Mouse (Mus musculus): ENCODE measurements around the gene Tcf12.
A peak's percentile ranks its signal among the peaks of the same experiment; 100 is the strongest.

Tcf12 gene

DNA sequence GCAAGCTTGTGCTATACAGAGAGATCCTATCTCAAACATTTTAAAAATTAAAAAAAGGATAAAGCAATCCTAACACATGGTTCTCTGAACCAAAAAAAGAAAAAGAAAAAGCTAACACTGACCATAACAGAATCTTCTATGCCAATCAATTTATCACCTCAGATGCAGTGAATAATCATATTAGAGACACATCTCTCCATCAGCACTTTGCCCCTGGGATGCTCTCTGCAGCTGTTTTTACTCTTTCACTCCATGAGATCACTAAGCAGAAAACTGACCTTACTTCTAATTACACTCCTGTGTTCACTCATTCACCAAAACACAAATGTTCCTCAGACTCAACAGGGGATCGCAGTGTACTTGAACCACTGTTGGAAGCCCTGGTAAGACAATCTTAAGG is 128.8 kb downstream of the Tcf12 start:
- DNase-seq (ENCODE audit: low spot score in 2 of 2): no peak

DNA sequence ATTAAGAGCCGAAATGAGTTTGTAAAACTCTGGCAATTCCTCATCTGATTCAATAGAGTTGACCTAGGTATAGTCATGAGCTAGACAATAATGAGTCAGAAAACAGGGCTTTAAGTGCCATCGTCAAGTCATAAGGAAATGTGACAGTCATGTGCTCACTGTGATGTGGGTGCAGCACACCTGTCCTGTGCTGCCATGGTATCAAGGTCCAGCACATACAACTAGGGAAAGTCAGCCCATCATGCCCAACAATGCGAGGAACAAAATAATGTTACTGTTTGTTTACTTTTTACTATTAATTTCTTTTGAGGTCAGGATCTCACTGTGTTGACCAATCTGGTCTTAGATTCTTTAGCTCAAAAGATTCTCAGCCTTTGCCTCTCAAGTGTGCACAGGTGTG is 130.6 kb downstream of the Tcf12 start:
- no peak for DNase-seq (ENCODE audit: low spot score in 2 of 2)

DNA sequence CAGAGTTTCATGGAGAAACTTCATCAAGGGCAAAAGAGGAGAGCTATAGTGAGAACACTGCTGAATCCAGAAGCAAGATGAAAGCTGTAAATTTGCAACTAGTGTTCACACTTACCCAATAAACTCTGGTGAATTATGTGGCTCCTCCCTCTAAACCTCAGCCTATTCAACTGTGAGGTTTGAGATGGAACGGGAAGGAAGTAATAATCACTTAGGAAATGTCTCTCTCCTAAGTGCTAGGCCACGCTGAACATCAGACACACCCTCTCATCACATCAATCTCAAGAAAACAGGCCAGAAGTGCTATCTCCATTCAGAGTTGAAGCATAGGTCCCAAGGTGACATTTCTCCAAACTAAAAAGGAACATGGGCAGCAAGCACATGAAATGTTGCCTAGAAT is 131.1 kb downstream of the Tcf12 start:
- DNase-seq (ENCODE audit: low spot score in 2 of 2): no peak

DNA sequence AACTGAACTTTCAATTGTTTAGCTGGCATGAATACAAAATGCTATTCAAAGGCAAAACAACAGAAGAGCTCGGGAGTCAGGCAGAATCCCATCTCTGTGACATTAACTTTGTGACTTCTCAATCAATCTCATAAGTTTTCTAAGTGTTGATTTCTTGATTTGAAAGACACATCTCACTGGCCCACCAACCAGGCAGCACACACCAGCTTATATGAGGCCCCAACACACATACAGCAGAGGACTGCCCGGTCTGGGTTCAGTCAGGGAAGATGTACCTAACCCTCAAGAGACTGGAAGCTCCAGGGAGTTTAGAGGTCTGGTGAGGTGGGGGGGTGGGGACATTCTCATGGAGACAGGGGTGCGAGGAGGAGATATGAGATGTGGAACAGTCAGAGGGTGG is 132.8 kb downstream of the Tcf12 start:
- DNase-seq (ENCODE audit: low spot score in 2 of 2): no peak

DNA sequence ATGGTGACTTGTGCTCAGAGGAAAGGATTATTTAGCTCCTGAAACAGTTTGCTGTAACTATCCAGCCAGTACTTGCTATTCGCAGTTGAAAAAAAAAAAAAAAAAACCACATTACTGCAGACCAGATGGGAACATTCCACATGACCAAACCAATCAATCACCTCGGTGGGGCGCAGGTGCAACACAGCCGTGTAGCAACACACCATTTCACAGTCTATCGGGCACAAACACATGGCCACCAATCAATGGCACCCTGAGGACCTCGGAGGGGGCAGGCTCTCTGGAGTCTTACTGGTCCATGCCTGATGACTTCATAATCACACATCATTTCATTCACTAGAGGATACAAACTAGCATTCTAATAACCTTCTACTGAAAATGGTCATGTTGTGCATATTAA is 135.6 kb downstream of the Tcf12 start:
- peak; percentile 45 to 64 for DNase-seq (ENCODE audit: low spot score in 2 of 2)

DNA sequence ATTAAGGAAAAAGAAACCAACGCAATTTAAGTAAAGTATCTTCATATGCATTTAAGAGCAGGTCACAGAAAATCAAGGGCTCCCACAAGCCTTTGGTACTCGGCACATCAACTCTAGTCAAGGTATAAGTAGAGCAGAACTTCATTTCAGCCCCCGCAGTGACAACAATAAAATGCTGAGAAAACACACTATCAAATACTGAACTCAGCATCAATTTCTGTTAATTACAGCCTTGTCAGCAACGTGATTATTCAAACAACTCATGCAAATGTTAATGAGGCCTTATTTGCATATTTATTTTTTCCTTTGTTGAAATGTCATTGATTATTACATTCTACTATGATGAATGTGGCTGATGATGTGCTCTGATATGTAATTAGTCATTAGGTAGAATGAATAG is 136.5 kb downstream of the Tcf12 start:
- DNase-seq (ENCODE audit: low spot score in 2 of 2): no peak

DNA sequence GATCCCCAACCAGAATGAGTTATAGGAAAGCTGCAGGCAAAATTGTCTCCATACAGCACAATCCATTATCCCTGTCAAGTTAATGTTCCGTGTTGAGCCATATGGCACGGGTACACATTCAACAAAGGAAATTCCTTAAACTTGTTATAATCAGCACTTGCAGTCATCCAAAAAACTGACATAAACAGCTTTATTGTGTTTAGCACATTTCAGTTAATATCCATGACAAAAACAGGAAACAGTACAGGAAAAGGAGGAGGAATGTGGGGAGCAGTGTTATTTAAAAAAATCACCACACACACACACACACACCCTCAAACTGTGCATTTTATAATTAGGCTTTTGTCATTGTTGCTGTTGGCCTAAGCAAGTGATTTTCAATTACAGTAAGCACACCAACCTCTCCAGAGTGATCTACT is 137.1 kb downstream of the Tcf12 start:
- no peak for DNase-seq (ENCODE audit: low spot score in 2 of 2)

DNA sequence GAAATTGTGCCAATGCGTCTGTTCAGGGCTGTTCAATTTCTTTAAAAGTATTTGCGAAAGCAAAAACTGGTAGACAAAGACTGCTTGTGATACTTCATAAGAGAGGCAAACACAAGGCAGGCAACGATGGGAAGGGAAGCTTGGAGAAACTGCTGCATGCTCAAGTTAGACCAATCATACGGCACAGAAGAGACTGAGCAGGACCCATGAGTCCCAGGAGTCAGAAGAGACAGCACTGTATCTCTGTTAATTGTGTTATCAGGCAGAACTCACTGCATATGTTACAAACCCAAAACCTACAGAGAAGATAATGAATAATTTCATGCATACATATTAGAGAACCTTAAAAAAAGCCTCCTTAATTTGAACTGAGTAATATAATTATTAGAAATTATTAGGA is 147.6 kb downstream of the Tcf12 start:
- DNase-seq (ENCODE audit: low spot score in 2 of 2): no peak

DNA sequence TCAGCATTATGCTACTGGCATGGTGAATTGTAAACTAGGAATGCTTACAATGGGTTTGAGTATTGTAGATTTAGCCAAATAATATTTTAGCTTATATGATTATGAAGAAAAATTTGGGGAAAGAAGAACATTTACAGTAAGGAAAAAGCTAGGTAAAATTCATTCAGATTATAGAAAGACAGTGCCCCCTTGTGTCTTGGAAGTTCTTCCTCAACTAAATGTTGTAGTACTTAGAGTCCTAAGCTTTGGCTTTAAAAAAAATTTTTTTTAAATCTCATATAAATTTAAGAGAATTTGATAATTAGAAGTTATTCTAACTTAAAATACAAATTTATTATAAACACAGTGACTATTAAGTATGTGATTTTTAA is 151.7 kb downstream of the Tcf12 start:
- no peak for DNase-seq (ENCODE audit: low spot score in 2 of 2)

DNA sequence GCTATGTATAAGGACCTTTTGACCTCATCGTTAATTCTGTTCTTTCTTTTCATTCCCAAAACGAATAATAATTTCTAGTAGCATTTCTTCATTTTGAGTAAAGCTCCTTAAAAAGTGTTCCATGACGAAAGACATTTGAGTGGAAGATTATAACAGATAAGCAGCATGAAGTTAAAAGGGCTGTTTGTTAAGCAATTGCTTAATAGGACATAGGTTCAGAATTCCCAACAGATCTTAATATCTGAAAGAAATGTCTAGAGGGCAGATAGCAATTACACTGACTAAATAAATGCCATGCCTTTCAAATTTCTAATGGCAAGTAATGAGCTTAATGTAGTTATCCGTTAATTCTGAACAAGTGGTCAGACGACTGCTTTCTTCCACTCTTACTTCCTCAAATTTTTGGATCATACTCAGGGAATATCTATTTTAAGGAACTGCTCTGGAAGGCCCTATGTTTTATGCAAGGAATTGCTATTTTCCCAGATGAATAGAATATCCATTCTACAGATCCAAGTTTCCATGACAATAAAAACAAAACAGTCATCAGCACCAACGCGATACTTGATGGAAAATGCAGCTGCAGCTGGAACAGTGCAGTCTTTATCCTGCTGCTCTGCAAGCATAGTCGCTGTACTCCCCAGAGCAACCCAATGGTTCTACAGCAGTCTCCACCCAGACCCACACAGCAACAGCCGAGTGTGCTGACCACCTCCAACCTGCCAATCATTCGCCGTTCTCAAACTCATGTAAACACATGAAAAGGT is 152.2 kb downstream of the Tcf12 start:
- peak; percentile 46 to 70 for DNase-seq (ENCODE audit: low spot score in 2 of 2)

DNA sequence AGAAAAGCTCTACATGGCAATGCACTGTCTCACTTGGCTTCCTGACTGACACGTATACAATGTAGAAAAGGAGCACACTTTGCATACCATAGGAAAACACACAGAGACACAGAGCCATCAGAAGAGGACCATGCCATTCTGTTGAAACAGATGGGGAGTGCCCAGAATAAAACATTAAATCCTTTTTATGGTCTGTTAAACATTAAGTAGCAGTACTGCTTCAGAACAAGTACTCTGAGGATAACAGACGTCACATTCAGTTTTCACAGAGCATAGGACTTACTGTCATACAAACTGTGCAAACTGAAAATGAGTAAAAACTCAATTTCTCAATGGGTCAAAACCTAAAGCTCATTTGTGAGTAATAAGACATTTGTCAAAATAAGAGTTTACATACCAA is 158.5 kb downstream of the Tcf12 start:
- no peak for DNase-seq (ENCODE audit: low spot score in 2 of 2)

DNA sequence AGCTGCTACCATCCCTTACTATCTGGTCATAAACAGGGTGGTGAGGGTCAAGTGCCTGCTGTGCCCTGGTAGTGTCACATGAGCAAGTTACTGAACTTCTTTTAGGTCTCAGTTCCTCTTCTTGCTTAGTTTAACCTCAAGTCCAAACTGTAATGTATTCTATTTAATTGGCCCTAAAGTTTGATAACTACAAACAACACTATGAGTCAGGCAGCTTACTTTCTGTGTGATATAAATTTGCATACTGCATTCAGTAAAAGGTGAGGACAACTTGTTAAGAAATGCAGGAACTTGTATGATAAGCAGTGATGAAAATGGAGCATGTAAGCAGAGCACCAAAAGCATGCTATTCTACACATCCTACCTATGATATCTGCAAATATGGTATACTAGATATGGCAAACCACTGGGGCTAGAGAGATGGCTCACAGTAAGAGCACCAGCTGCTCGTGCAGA is 159.0 kb downstream of the Tcf12 start:
- no peak for DNase-seq (ENCODE audit: low spot score in 2 of 2)

DNA sequence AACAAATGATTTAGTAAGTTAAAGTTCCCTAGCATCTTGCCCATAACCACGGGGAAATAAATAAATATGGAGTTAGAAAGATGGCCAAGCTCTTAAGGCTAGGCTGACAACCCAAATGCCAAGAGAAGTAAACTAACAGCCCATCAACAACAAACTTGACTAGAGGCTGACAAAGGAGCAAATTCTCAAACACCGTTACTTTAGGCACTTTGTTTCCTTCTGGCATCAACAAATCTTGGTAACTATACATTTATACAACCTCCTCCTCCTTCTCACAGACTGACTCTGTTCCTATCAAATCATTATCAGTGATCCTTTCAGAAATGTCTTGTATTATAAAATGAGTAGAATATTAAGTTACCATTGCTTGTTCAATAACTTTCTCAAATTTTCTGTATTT is 159.7 kb downstream of the Tcf12 start:
- no peak for DNase-seq (ENCODE audit: low spot score in 2 of 2)

DNA sequence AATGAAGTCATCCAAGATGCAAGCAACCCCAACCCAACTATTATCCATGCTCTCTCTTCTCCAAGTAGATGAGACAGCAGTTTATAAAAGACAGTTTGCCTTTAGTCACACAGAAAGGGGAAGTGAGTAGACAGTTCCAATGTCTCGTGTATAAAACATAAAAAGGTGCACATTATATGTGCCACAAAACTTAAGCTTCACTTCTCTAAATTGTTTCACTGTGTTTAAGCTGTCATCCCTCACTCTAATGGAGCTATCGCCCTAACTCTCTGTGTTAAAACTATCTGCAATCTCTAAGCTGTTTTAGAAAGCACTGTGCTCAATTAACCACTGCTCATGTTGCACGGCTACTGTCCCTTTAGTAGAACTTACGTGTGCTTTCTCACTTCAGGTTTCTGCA is 160.3 kb downstream of the Tcf12 start:
- no peak for DNase-seq (ENCODE audit: low spot score in 2 of 2)

DNA sequence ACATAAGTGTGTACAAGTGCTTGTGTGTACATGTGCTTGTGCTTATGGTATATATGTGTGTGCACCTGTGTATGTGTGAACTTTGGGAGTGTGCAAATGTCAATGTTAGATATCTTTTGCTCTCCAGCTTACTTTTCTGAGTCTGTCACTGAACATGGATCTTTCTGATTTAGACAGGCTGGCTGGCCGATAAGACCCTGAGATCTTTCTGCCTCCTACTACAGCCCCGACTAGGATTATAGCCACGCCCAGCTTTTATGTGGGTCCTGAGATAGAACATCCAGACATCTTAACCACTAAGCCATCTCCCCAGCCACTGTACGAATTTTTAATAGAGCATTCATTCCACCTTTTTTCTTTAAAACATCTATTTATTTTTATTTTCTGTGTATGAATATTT is 166.9 kb downstream of the Tcf12 start:
- DNase-seq (ENCODE audit: low spot score in 2 of 2): no peak

DNA sequence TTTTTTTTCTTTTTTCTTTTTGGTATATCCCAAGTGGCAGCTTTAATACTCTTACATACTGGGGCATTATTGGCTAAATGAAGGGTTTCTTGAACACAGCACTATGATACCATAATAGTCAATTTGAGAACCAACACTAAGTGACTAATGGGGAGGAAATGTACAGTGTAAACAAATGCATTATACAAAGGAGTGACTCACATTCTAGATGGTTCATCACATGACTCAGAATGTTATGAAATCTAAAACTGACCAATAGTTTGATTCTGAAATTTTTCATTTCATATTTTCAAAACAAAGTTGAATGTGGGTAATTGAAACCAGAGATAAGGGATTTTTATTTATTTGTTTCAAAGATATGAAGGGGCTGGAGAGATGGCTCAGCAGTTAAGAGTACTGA is 169.2 kb downstream of the Tcf12 start:
- no peak for DNase-seq (ENCODE audit: low spot score in 2 of 2)

DNA sequence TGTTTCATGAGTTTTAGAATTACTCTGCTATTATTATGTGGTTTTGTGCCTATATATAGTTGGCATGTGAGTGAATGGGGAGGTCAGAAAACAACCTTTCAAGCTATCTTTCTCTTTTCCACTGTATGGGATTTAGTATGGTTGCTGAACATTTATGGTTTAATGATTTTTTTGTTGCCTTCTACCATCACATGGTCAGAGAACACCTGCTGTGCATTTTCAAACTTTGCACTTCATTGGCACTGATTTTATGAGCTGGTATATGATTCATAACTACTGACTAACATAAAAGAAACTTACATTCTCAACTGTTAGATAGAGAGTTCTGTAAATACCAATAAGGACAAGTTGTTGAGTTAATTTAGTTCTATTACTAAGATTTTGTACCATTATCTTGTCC is 171.7 kb downstream of the Tcf12 start:
- no peak for DNase-seq (ENCODE audit: low spot score in 2 of 2)

DNA sequence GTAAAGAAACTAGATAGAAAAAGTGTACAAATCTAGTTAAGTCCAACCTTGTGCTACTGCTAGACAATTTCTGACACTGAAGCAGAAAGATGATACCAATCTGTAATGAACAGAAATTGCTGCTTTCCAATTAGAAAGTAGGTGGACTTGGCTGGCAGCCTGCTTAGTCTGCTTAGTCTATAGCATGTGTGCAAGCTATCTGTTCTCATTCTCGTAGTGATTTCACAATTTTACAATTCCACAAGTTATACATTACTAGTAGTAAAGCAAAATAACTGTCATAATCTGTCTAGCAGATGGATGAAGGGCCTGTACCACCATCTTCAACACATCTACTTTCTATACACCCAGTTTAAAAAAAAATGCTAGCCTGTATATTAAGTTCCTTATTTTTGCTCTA is 175.5 kb downstream of the Tcf12 start:
- DNase-seq (ENCODE audit: low spot score in 2 of 2): no peak

DNA sequence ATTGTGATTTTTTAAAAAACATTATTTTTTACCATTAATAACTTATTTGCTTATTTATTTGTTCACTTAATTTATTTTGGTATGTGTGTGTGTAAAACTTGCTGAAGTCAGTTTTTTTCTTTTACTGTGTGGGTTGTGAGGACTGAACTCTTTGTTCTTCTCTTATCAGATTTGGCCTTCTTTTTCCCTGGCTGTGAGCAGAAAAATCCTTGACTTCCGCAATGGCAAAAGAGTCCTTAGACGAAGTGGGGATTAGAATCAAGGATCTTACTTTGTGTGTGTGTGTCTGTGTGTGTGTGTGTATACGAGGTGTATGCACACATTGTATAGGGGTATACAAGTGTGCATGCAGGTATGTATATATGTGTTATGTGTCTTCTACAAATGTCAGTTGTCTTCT is 176.8 kb downstream of the Tcf12 start:
- DNase-seq (ENCODE audit: low spot score in 2 of 2): no peak

DNA sequence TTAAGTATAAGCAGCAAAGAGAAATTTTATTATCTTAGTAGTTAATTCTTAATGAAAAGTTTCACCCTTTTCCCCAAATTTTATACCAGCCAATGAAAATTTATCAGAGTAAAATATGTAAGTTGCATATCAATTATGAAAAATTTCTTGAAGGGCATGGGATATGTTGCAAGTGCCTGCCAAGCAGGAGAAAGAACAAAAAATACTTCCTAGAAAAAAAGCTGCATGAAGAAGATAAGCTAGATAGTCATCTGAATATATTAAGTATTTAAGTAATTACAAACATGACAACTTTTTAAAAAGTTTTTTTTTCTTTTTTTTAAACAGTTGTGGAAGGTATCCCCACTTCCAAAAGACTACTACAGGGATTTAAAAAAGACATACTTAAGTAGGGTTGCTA is 179.7 kb downstream of the Tcf12 start:
- DNase-seq (ENCODE audit: low spot score in 2 of 2): no peak

DNA sequence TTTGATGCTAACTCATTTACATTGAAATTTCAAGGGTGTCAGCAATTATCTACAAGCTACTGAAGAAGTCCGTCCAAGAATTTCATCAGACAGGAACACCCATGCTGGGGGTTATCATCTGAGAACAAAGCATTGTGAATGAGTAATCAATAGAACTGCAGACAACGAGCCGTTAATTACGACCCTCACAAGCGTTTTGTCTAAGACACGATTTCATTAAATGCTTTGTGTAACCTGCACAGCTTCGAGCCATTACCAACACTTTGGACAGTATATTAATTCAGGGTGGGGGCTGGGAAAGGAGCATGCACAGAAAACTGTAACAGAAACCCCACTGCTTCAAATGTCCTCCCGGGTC is 180.3 kb downstream of the Tcf12 start:
- DNase-seq (ENCODE audit: low spot score in 2 of 2): no peak

DNA sequence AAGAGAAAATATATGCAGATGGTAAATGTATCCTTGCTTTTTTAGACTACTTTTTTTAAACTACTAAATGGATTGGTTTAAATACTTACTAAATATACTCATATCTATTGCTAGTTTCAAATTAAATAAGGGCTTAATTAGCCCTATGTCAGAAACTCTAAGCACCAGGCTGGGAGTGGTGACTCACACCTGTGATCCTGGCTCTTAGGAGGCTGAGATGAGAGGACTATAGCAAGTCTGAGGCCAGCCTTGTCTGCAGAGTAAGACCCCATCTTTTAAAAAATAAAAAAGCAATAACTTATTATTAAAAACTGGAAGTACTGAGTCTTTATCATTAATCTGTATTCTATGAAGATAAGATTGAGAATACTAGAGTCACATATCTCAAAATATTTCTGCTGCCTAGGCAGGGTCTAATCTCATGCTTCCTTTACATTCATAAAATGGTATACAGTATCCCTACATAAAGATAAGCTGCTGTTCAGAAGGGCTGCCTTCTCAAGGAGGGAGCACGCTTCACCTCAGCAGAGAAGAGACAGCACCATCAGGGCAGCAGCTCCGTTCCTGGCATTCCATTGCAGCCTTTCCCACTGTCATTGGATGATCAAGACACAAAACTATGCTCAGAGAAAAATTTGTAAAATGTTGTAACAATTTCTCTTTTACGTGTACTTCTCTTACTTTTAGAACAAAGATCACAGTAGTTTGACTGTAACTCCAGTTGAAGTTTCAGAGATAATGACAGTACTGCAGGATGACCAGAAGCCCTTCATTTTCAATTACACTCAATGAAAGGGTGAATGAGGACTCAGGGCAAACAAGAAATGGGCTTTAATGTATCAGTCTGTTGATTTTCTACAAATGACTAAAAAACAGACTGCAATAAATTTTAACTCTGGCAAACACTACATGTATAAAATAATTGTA is 181.0 kb downstream of the Tcf12 start:
- no peak for DNase-seq (ENCODE audit: low spot score in 2 of 2)

DNA sequence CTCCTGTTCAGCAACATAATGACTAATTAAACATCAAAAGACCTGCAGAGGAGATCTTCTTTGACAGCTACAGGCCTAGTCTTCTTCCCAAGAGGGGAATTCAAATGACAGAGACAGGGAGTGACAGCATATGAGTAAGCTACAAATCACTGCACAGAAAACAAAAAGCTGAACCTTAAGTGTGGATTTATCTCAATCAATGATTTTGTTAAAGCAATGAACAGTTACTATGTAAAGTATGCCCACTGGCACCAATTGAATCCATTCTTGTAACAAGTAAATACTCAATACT is 195.1 kb downstream of the Tcf12 start:
- DNase-seq (ENCODE audit: low spot score in 2 of 2): no peak

Data from right cerebral cortex, postnatal 10 days (tissue).